Mouse (Mus musculus): ENCODE measurements around the gene Shc3. TPM values are rescaled to one million over a fixed set of nuclear protein-coding genes. Genes with fewer than 3 reads are reported as not detected.

Gene Shc3
- polyA plus RNA-seq, 1 experiment from 2014 or later: 0.28 TPM

DNA sequence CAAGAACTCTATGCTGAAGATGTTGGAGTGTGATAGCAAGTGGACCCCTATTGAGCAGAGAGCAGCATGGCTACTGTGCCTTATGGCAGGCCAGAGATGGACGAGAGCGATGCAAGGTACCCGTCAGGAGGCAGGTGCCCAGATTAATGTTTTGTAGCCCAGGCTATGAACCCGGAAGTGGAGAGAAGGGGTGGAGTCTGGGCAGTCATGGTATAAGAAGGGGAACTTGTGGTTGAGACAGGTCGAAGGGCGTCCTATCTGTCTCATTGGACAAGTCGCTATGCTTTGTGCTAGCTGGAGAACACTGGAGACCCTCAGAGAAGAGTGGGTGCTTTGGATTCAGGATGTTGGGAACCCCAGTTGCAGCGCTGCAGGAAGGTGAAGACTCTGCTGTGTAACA lies 30.9 kb upstream of the Shc3 start:
- Histone ChIP-seq H3K9ac (ENCODE audit: low read length) (no peak overlapping the region), H3K4me3 (ENCODE audit: low read depth, low read length) (no peak overlapping the region), H3K27ac (replicated peaks) (no peak overlapping the region), H3K36me3 (ENCODE audit: control insufficient read depth, insufficient read depth, low read length) (no peaks in the 10 kb centered on the region), H3K4me1 (replicated peaks; ENCODE audit: control insufficient read depth, insufficient read depth) (no peaks in the 10 kb centered on the region), H3K4me2 (replicated peaks; ENCODE audit: low read depth) (no peak overlapping the region), H3K27me3 (ENCODE audit: control insufficient read depth, insufficient read depth, low read length) (no peaks in the 10 kb centered on the region), H3K9me3 (ENCODE audit: control insufficient read depth, low read length) (no peaks in the 10 kb centered on the region)
- ATAC-seq (ENCODE audit: low FRiP score, low TSS enrichment) (no peak), DNase-seq (ENCODE audit: low spot score) (no peak)
- WGBS: 87% methylated on average over 8 of the region's 8 CpGs
- TF ChIP-seq EP300 (optimal IDR thresholded peaks at IDR 0.05) (no peak), CTCF (IDR thresholded peaks at IDR 0.05; ENCODE audit: low read depth) (no peak)

DNA sequence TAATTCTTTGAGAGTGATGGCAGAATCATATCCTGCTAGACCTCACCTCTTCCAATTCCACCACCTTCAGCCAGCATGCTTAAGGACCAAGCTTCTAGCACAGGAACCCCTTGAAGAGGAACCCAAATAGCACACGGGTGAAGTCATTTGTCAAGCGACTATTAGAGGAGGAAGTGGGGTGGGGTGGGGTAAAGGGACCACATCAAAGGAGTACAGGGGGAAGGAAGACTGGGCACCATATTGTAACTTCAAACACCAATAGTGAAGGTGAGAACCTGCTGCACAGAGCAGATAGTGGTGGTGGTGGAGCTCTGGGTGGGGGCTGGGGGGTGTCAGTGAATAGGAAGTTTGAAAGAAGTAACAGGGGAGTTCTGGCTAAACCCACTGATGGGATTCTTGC lies 28.8 kb upstream of the Shc3 start:
- WGBS: 46% methylated on average over 2 of the region's 2 CpGs

GRCm38 (mm10) chr13:51595404-51595803 lies 26.2 kb upstream of the Shc3 start:
- Histone ChIP-seq H3K4me3 (ENCODE audit: low read depth, low read length) (no peak overlapping the region), H3K27ac (replicated peaks) (no peak overlapping the region), H3K27me3 (ENCODE audit: control insufficient read depth, insufficient read depth, low read length) (no peaks in the 10 kb centered on the region), H3K36me3 (ENCODE audit: control insufficient read depth, insufficient read depth, low read length) (no peaks in the 10 kb centered on the region), H3K9me3 (ENCODE audit: control insufficient read depth, low read length) (no peaks in the 10 kb centered on the region), H3K4me2 (replicated peaks; ENCODE audit: low read depth) (no peak overlapping the region), H3K4me1 (replicated peaks; ENCODE audit: control insufficient read depth, insufficient read depth) (no peaks in the 10 kb centered on the region; the same call in 1 of the 2 replicates), H3K9ac (ENCODE audit: low read length) (no peak overlapping the region)
- WGBS: 49% methylated on average over 11 of the region's 11 CpGs
- TF ChIP-seq CTCF (IDR thresholded peaks at IDR 0.05; ENCODE audit: low read depth): no peak
- TF ChIP-seq EP300 (optimal IDR thresholded peaks at IDR 0.05): no peak
- DNase-seq (ENCODE audit: low spot score) (no peak), ATAC-seq (ENCODE audit: low FRiP score, low TSS enrichment) (no peak)

More for the DNA sequence above, 28.8 kb upstream of the Shc3 start:
- Histone ChIP-seq H3K4me3 (ENCODE audit: low read depth, low read length) (no peak overlapping the region), H3K36me3 (ENCODE audit: control insufficient read depth, insufficient read depth, low read length) (no peaks in the 10 kb centered on the region), H3K9me3 (ENCODE audit: control insufficient read depth, low read length) (no peaks in the 10 kb centered on the region), H3K27me3 (ENCODE audit: control insufficient read depth, insufficient read depth, low read length) (no peaks in the 10 kb centered on the region), H3K9ac (ENCODE audit: low read length) (no peak overlapping the region), H3K4me1 (replicated peaks; ENCODE audit: control insufficient read depth, insufficient read depth) (no peaks in the 10 kb centered on the region; the same call in 1 of the 2 replicates), H3K27ac (replicated peaks) (no peak overlapping the region), H3K4me2 (replicated peaks; ENCODE audit: low read depth) (no peak overlapping the region)
- TF ChIP-seq EP300 (optimal IDR thresholded peaks at IDR 0.05) (no peak), CTCF (IDR thresholded peaks at IDR 0.05; ENCODE audit: low read depth) (no peak)
- DNase-seq (ENCODE audit: low spot score) (no peak), ATAC-seq (ENCODE audit: low FRiP score, low TSS enrichment) (no peak)

DNA sequence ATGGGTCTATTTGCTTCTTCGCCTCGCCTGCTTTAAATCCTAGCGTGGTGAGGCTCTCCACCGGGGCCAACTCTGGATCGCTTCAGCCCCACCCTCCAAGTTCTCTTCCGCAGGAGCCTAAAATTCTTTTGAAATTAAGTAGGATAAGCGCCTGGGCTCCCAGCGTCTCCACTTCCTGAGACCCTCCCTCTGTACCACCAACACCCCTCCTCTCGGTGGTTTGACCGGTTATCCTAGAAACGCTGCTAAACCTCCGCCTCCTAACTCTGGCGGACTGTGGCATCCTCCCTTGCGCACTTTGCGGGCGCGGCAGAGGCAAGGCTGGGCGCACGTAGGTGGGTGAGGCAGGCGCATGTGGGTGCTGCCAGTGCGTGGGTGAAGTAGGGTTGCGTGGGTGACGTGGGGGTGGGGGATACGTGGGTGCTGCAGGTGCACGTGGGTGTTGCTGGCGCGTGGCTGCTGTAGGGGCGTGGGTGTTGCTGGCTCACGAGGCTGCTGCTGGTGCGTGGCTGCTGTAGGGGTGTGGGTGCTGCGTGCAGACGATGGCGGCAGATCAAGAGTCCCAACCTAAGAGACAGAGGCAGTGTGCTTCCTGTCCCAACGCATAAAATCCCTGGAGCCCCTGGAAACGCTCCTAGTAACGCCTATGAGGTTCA lies 25.6 kb upstream of the Shc3 start:
- Histone ChIP-seq H3K9ac (ENCODE audit: low read length) (peak overlapping the region; percentile 18; the same call in 1 of the 2 replicates), H3K4me1 (replicated peaks; ENCODE audit: control insufficient read depth, insufficient read depth) (no peaks in the 10 kb centered on the region; the same call in 1 of the 2 replicates), H3K9me3 (ENCODE audit: control insufficient read depth, low read length) (no peaks in the 10 kb centered on the region), H3K4me3 (ENCODE audit: low read depth, low read length) (peak overlapping the region; percentile 36), H3K4me2 (replicated peaks; ENCODE audit: low read depth) (peak overlapping the region; percentile 77), H3K27ac (replicated peaks) (no peak overlapping the region), H3K36me3 (ENCODE audit: control insufficient read depth, insufficient read depth, low read length) (no peaks in the 10 kb centered on the region), H3K27me3 (ENCODE audit: control insufficient read depth, insufficient read depth, low read length) (no peaks in the 10 kb centered on the region)
- whole genome bisulfite sequencing: under 1% methylated on average over 36 of the region's 36 CpGs
- TF ChIP-seq CTCF (IDR thresholded peaks at IDR 0.05; ENCODE audit: low read depth) (no peak), EP300 (optimal IDR thresholded peaks at IDR 0.05) (no peak)
- ATAC-seq (ENCODE audit: low FRiP score, low TSS enrichment) (peak; percentile 61), DNase-seq (ENCODE audit: low spot score) (peak; percentile 46)

DNA sequence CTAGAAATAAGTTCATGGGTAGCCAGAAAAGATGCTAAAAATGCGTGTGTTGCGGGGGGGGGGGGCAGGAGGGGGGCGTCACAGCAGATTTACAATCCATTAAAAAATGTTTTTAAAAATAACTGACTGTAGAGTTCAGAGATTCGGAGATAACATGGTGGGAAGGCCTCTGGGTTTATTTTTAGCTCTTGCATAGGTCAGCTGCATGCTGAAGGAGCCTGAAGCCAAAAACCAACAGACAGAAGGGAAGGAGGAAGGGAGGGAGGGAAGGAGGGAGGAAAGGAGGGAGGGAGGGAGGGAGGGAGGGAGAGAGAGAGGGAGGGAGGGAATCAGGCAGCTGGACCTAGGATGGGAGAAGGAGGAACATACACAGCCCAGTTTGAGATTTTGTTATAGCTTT lies 18.8 kb upstream of the Shc3 start:
- Histone ChIP-seq H3K36me3 (ENCODE audit: control insufficient read depth, insufficient read depth, low read length) (no peaks in the 10 kb centered on the region), H3K9me3 (ENCODE audit: control insufficient read depth, low read length) (no peaks in the 10 kb centered on the region), H3K9ac (ENCODE audit: low read length) (no peak overlapping the region), H3K27ac (replicated peaks) (no peak overlapping the region), H3K4me1 (replicated peaks; ENCODE audit: control insufficient read depth, insufficient read depth) (no peaks in the 10 kb centered on the region), H3K4me3 (ENCODE audit: low read depth, low read length) (no peak overlapping the region), H3K27me3 (ENCODE audit: control insufficient read depth, insufficient read depth, low read length) (no peaks in the 10 kb centered on the region), H3K4me2 (replicated peaks; ENCODE audit: low read depth) (no peak overlapping the region)
- ATAC-seq (ENCODE audit: low FRiP score, low TSS enrichment) (no peak), DNase-seq (ENCODE audit: low spot score) (no peak)
- TF ChIP-seq EP300 (optimal IDR thresholded peaks at IDR 0.05) (no peak), CTCF (IDR thresholded peaks at IDR 0.05; ENCODE audit: low read depth) (no peak)
- WGBS: 34% methylated on average over 4 of the region's 4 CpGs

DNA sequence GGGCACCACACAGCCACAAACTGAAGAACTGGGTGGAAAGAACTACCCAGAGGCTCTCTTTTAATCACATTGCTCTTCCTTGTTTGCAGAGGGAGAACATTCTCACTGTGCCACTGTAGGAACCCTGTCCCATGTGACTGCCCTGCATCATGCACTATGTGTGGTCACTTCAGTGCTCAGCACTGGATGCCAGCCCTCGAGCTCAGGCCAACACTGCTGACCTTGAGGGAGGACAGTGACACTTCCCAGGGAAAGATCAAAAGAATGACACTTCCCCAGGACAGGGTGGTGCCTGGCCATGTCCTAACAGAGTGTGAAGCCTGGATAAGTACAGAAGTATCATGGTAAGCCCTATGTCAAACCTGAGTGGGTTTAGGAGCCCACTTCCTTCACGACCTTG lies 13.0 kb upstream of the Shc3 start:
- ATAC-seq (ENCODE audit: low FRiP score, low TSS enrichment) (no peak), DNase-seq (ENCODE audit: low spot score) (no peak)
- Histone ChIP-seq H3K27me3 (ENCODE audit: control insufficient read depth, insufficient read depth, low read length) (no peaks in the 10 kb centered on the region), H3K4me3 (ENCODE audit: low read depth, low read length) (no peak overlapping the region), H3K36me3 (ENCODE audit: control insufficient read depth, insufficient read depth, low read length) (no peaks in the 10 kb centered on the region), H3K4me1 (replicated peaks; ENCODE audit: control insufficient read depth, insufficient read depth) (no peaks in the 10 kb centered on the region), H3K27ac (replicated peaks) (no peak overlapping the region), H3K9me3 (ENCODE audit: control insufficient read depth, low read length) (0 out of 2 replicates have a peak, but pooled peaks cover 2% of the 10 kb centered on the region), H3K4me2 (replicated peaks; ENCODE audit: low read depth) (no peak overlapping the region), H3K9ac (ENCODE audit: low read length) (no peak overlapping the region)
- TF ChIP-seq CTCF (IDR thresholded peaks at IDR 0.05; ENCODE audit: low read depth) (no peak), EP300 (optimal IDR thresholded peaks at IDR 0.05) (no peak)
- WGBS: 58% methylated on average over 2 of the region's 2 CpGs
